Mouse (Mus musculus) 3T3-L1 (cell line): ENCODE data around the gene Kcnma1.

Experiments
- DNase-seq: peaks from one replicate; pipeline ENCODE4 v3.0.0-alpha.2; 2015; ENCODE audit warnings: low read depth, low spot score

Kcnma1 gene

DNA sequence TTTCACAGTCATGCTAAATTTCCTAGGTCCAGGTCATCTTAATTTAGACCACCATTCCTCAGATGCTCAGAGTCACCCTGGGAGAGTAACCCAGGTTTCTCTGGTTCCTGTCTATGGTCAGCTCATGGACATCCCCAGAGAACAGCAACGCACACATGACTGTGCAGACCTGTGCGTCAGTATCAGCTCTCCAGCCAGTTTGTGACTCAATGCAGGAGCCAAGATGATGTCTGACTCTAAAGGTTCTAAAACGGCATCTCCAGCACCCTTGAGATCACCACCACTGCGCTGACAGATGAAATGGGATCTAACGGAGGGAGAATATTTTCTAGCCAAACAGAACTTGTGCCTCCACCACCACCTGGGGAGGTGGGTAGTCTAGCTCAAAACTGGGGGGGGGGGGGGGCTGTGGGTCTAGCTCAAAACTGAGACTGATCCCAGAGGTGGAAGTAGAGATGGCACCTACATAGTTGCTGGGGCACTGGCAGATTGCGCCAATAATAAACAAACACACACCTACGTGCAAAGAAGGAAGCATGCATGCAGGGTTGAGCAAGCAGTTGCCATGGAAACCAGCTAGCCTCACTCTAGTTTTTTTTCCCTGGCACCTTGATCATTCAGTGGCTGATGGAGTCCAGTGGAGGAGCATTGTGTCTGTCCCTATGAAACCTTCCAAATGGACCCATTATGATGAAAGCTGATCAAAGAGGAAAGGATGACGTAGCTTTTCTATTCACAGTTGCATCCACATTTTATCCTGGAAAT lies 231.3 kb downstream of the Kcnma1 start:
- DNase-seq = no peak

DNA sequence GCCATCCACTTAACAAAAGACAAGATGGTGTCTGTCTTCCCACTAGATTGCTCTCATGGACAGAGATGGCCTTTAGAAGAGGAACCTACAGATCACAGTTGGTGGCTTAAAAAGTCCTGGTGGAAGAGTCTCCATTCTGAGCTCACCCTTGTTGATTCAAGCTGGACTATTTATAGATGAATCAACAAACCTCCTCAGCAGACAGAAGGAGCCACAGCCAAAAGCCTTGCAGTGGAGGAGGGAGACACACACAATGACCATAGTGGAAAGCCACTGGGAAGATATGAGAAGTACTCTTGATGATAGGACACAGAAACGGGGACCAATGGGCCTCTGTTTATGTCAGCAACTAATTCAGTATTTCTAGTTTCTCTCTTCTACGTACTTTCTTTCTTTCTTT lies 239.7 kb downstream of the Kcnma1 start:
- no peak for DNase-seq

DNA sequence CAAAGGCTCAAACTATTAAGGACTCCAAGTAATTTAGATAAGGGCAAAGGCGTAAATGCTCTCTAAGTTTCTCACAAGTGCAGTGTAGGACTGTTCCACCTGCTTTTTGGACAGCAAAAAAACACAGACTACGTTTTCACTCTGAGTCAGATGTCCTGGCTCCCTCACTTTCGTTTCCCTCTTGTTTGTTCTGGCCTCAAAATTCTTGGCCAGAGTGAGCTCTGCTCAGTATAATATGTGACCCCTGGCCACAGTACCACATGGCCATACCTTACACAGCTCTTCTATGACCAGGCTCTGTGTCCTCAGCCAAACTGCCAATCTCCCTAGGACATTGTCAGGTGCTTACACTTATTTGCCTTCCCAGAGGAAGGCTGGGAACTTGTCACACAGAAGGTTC lies 241.6 kb downstream of the Kcnma1 start:
- no peak for DNase-seq

GRCm38 (mm10) chr14:23771794-23772193 lies 242.5 kb downstream of the Kcnma1 start:
- no peak for DNase-seq

- no peak for DNase-seq
Observed at GRCm38 (mm10) chr14:23762471-23762870, 251.8 kb downstream of the Kcnma1 start.

DNA sequence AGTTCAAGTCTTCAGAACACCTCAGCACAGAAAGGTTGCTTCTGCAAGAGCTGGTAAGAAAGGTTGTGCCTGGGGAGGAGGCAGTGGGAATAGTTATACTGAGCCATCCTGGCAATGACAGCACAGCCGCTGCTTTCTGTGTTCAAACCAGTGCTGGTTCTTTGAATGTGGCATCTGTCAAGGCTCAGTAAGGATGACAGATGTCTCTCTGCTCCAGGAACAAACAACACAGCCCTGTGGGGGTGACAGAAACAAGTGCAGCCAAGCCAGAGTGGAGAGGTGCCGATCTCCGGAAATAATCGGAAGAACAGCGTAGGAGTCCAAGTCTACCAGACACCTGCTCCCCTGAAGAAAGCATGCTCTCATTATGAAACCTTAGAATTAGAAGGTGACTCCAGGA lies 254.7 kb downstream of the Kcnma1 start:
- DNase-seq = no peak

- DNase-seq = no peak
Observed at GRCm38 (mm10) chr14:23758421-23758820, 255.9 kb downstream of the Kcnma1 start.

DNA sequence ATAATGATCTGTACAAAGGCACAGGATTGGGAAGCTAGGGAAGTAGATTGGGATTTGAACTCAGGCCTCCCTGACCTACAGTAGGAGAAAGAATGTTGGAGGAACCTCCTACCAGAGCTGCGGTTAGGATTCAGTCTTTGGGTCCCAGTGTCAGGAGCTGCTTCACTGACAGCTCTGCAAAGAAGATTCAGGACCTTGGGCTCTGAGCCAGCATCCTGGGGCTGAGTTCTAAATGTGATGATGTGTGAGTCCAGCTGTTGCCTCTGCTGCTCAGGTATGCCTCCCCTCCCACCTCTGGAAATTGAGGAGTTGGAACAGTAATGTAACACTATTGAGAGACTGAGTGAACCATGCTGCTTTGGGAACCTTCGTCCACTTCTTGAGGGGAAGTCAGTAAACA lies 266.3 kb downstream of the Kcnma1 start:
- DNase-seq = no peak

DNA sequence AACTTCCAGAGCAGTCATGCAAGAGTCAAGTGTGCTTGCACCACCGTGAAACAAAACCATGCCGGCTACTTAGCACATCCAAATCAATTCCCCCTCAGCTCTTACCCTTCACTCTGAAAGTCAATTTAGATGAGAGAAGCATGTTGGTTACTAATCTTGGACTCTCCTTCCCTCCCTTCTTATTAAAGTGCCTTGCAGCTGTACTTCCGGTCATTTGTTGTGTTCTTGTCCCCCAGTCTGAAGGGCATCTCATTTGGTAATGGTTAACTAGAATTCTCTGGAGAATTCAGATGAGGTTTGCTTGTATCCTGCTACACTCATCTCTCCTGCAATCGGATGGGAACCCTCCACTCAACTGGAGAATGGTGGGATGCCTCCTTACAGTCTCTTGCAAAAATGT lies 267.3 kb downstream of the Kcnma1 start:
- no peak for DNase-seq

DNA sequence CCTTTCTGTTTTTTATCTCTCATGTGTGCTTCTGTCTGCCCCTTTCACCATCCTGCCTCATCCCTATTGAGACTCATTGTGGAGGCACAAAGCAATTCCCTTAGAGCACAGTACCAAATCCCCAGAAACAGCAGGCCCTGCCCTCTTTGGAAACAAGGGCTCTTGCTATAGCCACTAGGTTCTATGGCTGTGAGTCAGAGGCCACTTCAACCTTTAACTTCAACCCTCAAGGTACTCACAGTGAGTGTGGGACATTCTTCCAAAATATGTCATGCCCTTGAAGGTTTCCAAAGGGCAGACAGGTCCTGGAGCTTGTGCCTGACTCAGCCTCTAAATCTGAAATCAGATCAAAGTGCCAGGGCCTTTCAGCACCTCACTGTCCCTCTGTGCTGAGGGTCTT lies 272.8 kb downstream of the Kcnma1 start:
- DNase-seq = no peak

GRCm38 (mm10) chr14:23734200-23734599 lies 280.1 kb downstream of the Kcnma1 start:
- DNase-seq = no peak

GRCm38 (mm10) chr14:23729377-23729776 lies 284.9 kb downstream of the Kcnma1 start:
- peak; percentile 34 for DNase-seq

GRCm38 (mm10) chr14:23723701-23724430 lies 290.4 kb downstream of the Kcnma1 start:
- no peak for DNase-seq

GRCm38 (mm10) chr14:23719246-23719645 lies 295.0 kb downstream of the Kcnma1 start:
- DNase-seq = no peak

GRCm38 (mm10) chr14:23718667-23719066 lies 295.6 kb downstream of the Kcnma1 start:
- no peak for DNase-seq

- no peak for DNase-seq
Observed at GRCm38 (mm10) chr14:23714396-23715131, 299.7 kb downstream of the Kcnma1 start.

DNA sequence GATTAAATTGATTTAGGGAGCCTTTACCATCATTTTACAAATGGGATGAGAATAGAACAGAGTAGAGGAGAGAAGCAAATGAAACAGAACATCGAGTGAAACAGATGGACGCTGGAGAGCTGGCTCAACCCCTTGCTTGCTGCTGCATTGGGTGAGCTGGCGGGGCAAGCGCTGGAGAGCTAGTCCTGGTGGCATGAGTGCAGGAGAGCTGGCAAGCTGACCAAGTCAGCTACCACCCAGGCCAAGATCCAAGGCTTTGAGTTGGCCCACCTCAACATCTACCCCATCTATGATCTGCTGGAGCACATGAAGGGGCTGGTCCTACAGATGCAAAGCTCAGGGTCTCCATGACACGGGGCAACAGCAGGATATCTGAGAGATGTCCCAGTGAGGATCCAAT lies 301.4 kb downstream of the Kcnma1 start:
- DNase-seq = no peak

- DNase-seq = no peak
Observed at GRCm38 (mm10) chr14:23710954-23711353, 303.3 kb downstream of the Kcnma1 start.

DNA sequence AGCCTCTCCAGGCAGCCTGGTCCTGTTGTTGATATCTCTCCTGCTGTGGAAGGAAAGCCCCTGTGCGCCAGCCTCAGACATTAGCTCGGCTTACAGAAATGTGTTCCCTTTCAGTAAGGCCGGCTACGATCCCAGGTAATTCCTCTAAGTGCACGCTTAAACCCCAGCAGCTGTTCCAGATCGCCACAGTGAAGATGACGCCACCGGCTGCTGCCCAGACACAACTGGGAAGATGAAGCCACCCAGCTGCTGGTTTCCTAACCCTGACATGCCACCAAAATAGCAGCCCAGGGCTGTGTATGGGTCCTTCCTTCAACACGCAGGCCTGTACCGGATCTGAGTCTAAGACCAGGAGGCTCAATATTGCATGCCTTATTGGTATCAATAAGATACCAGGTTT lies 307.5 kb downstream of the Kcnma1 start:
- DNase-seq = no peak

GRCm38 (mm10) chr14:23705647-23706046 lies 308.6 kb downstream of the Kcnma1 start:
- no peak for DNase-seq

DNA sequence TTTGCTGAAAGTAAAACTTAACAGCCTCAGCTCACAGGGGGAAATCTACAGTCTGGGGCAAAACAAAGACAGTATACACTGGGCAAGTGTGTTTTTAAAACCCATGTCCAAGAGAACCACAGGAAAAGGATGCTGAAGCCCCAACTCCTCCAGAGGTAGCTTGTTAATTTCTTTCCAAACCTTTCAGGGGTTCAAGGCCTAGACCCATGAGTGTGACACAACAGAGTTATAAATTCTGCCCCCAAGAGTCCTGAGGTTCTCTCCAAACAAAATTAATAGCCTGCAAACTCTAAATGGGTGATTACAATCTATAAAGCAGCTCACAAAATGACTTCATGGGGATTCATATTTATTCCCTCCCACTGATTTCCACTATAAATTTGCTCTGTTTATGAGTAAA lies 310.0 kb downstream of the Kcnma1 start:
- DNase-seq = no peak

DNA sequence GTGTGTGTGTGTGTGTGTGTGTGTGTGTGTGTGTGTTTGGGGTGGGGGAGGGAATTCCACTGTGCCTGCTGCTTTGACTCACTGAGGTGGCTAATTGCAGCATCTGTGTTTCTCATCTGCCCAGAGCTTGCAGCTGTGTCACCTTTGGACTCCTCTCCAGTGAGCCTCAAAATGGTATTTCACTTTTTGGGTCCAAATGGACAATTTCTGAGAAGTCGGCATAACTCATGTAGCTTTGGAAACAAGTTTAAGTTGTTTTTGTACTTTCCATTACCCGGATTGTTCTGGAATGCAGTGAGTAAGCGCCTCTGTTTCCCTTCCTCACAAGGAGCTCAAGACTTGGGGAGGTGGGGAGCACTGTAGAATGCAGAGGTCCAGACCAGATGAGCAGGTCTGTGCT lies 317.9 kb downstream of the Kcnma1 start:
- no peak for DNase-seq

DNA sequence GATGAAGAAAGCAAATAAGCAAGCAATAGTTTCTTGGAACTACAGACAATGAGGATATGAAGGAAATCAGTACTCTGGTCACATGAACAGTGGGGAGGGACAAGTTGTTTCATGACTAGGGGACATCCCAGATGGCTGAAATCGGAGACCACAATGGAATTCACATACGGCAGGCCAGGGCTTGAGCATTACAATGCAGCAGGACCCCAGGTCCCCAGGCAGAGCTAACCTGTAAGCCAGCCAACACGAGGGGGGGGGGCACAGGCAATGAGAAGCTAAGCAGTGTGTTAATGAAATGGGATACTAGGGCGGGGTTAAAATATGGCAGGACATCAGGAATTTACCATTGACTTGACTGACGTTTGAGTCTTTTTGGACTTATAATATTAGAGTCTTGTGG lies 324.6 kb downstream of the Kcnma1 start:
- DNase-seq = no peak
